Mouse (Mus musculus) spleen, adult 2 months (tissue): ENCODE measurements around the gene Taok3.

Experiments used
- CTCF ChIP-seq: fragments of 200-500 bp; IDR thresholded peaks from 2 replicates; pipeline ENCODE4 v1.5.1; 2011; ENCODE audit warnings: mild to moderate bottlenecking, inconsistent platforms; ENCODE audit not compliant: insufficient read depth, insufficient read length, insufficient replicate concordance; ENCODE audit errors: extremely low read depth
- POLR2A ChIP-seq: fragments of 200-500 bp; IDR thresholded peaks from 2 replicates; pipeline ENCODE4 v1.6.1; 2011; ENCODE audit warnings: low read depth, low read length, inconsistent platforms

DNA sequence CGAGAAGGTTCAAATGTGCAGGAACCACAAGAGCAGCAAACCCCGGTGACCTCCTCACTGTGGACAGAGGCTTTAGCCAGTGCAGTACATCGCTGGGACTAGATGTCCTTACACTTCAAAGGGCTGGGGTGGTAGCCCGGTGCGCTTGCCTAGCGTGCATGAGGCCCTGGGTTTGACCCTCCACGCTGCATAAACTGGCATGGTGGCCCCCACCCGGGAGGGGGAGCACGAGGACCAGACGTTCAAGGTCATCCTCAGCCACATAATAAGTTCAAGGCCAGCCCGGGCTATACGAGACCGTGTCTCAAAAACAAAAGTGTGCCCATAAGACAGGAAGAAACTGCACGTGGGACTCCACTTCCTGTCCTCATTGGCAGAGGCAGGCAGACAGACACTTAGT lies 148.0 kb downstream of the Taok3 start:
- TF ChIP-seq CTCF, result no peak
- TF ChIP-seq POLR2A, result no peak
